Mouse (Mus musculus) bone marrow, adult 2 months (tissue): ENCODE results near the gene Meox2. TPM values are rescaled to one million over a fixed set of nuclear protein-coding genes. Genes with fewer than 3 reads are reported as not detected.
"Not testable (repeated sequence)": the region's sequence is repeated elsewhere in the genome, so short reads cannot be mapped to it uniquely, and the experiment has no call there.

ENCODE experiments used
- H3K27ac ChIP-seq: fragments of 200-500 bp; 2 replicates; pipeline ENCODE4 v1.5.1; 2012; ENCODE audit warnings: low read depth, mild to moderate bottlenecking, control low read depth, inconsistent platforms, low read length; ENCODE audit not compliant: control insufficient read depth, poor library complexity, insufficient read depth
- H3K4me1 ChIP-seq: fragments of 200-500 bp; 2 replicates; pipeline ENCODE4 v1.6.1; 2011; ENCODE audit warnings: low read length; ENCODE audit not compliant: control insufficient read depth, insufficient read depth
- H3K4me3 ChIP-seq: fragments of 200-500 bp; replicated peaks from 2 replicates; pipeline ENCODE3; 2011; ENCODE audit warnings: mild to moderate bottlenecking, low read depth, low read length, control low read depth; ENCODE audit not compliant: control insufficient read depth
- CTCF ChIP-seq: fragments of 200-500 bp; IDR thresholded peaks from 2 replicates; pipeline ENCODE4 v1.5.1; 2011; ENCODE audit warnings: low read length, control low read depth; ENCODE audit not compliant: control insufficient read depth, insufficient read depth
- POLR2A ChIP-seq: fragments of 200-500 bp; IDR thresholded peaks from 2 replicates; pipeline ENCODE4 v1.6.1; 2011; ENCODE audit warnings: low read depth, mild to moderate bottlenecking, control low read depth, low read length, borderline replicate concordance; ENCODE audit not compliant: control insufficient read depth
- WGBS: fragments of 180-500 bp; shearing (Covaris S2); methylation state at CpG from one replicate; pipeline ENCODE4 v1.1.7; 2018; 5-methylcytosine and 5-hydroxymethylcytosine counted together
- polyA plus RNA-seq: library from polyadenylated mRNA; stranded (reverse); fragments of >200 nt; gene quantifications from 2 replicates; pipeline ENCODE4 v1.2.4, GENCODE M21; 2011; ENCODE audit warnings: low replicate concordance; ENCODE audit not compliant: missing spikeins, insufficient read depth, insufficient read length

Meox2 gene
- not detected in 2 replicates for polyA plus RNA-seq

- H3K4me3 ChIP-seq, result no peak within 1 kb of the TSS
Observed at GRCm38 (mm10) chr12:37108390-37108738, at the start of gene Meox2. TSS of gene Meox2 (plus strand) at chr12:37108540.

GRCm38 (mm10) chr12:37072636-37073035 is 35.7 kb upstream of the Meox2 start:
- no peak for TF ChIP-seq POLR2A
- no peak for TF ChIP-seq CTCF
- H3K4me3 ChIP-seq, result no peak overlapping the region
- no peak overlapping the region for H3K27ac ChIP-seq
- H3K4me1 ChIP-seq, result no peaks in the 10 kb centered on the region
- WGBS, result 64% methylated on average over 3 of the region's 3 CpGs

More at GRCm38 (mm10) chr12:37108390-37108738, at the start of gene Meox2:
- Histone ChIP-seq H3K4me1 (no peaks in the 10 kb centered on the region), H3K27ac (no peak within 1 kb of the TSS)
- TF ChIP-seq POLR2A (no peak), CTCF (no peak)
- 2% methylated on average over 12 of the region's 12 CpGs for WGBS

- Histone ChIP-seq H3K4me1 (no peaks in the 10 kb centered on the region), H3K4me3 (no peak overlapping the region), H3K27ac (no peak overlapping the region)
- TF ChIP-seq CTCF (no peak), POLR2A (no peak)
- 75% methylated on average over 1 of the region's 1 CpGs for WGBS
Observed at GRCm38 (mm10) chr12:37077308-37077707, 31.0 kb upstream of the Meox2 start.

GRCm38 (mm10) chr12:37080005-37080404 is 28.3 kb upstream of the Meox2 start:
- not testable (repeated sequence) for H3K4me3 ChIP-seq, H3K4me1 ChIP-seq, H3K27ac ChIP-seq
- WGBS, result 76% methylated on average over 5 of the region's 5 CpGs

GRCm38 (mm10) chr12:37106541-37106940 is 1.8 kb upstream of the Meox2 start:
- TF ChIP-seq CTCF, result no peak
- no peak for TF ChIP-seq POLR2A
- Histone ChIP-seq H3K4me1 (no peaks in the 10 kb centered on the region), H3K27ac (no peak overlapping the region), H3K4me3 (no peak overlapping the region)
- WGBS, result 54% methylated on average over 8 of the region's 8 CpGs

GRCm38 (mm10) chr12:37107150-37107549 is 1.2 kb upstream of the Meox2 start:
- Histone ChIP-seq H3K4me1 (no peaks in the 10 kb centered on the region), H3K4me3 (no peak overlapping the region), H3K27ac (no peak overlapping the region)
- 48% methylated on average over 2 of the region's 2 CpGs for WGBS
- TF ChIP-seq CTCF (no peak), POLR2A (no peak)

GRCm38 (mm10) chr12:37107713-37108389 is 489 bp upstream of the Meox2 start:
- Histone ChIP-seq H3K4me3 (no peak overlapping the region), H3K4me1 (no peaks in the 10 kb centered on the region), H3K27ac (no peak overlapping the region)
- WGBS, result 17% methylated on average over 20 of the region's 20 CpGs
- TF ChIP-seq POLR2A, result no peak
- no peak for TF ChIP-seq CTCF

- TF ChIP-seq CTCF (no peak), POLR2A (no peak)
- H3K4me3 ChIP-seq, result no peak overlapping the region
- WGBS, result 3% methylated on average over 29 of the region's 29 CpGs
Observed at GRCm38 (mm10) chr12:37108819-37109473, 606 bp downstream of the Meox2 start.

GRCm38 (mm10) chr12:37109474-37110012 is 1.2 kb downstream of the Meox2 start:
- TF ChIP-seq POLR2A, result no peak
- TF ChIP-seq CTCF, result no peak
- 7% methylated on average over 18 of the region's 18 CpGs for WGBS
- no peak overlapping the region for H3K4me3 ChIP-seq

More at GRCm38 (mm10) chr12:37108819-37109473, 606 bp downstream of the Meox2 start:
- no peaks in the 10 kb centered on the region for H3K4me1 ChIP-seq
- no peak overlapping the region for H3K27ac ChIP-seq

More at GRCm38 (mm10) chr12:37109474-37110012, 1.2 kb downstream of the Meox2 start:
- Histone ChIP-seq H3K4me1 (no peaks in the 10 kb centered on the region), H3K27ac (no peak overlapping the region)
